Mouse (Mus musculus): ENCODE measurements around the gene Gm15517. TPM values are rescaled to one million over a fixed set of nuclear protein-coding genes. Genes with fewer than 3 reads are reported as not detected.
"Not testable (repeated sequence)": the region's sequence is repeated elsewhere in the genome, so short reads cannot be mapped to it uniquely, and the experiment has no call there.

The Gm15517 gene
- polyA plus RNA-seq (2014; fragmentation: Nextera tagmentation; extraction: Ambion mirVana) = not detected in 2 replicates

- no peak within 1 kb of the TSS for H3K4me2 ChIP-seq (replicated peaks; ENCODE audit: low read depth, low read length)
- no peak for ATAC-seq (ENCODE audit: insufficient number of reproducible peaks, insufficient read depth, low FRiP score, low read depth)
- no peaks in the 10 kb centered on the region for H3K9me3 ChIP-seq (ENCODE audit: control insufficient read depth, low read depth, low read length)
Measured at GRCm38 (mm10) chr7:44261147-44261546, at the start of gene Gm15517. TSS of gene Gm15517 (plus strand) at chr7:44261447.

DNA sequence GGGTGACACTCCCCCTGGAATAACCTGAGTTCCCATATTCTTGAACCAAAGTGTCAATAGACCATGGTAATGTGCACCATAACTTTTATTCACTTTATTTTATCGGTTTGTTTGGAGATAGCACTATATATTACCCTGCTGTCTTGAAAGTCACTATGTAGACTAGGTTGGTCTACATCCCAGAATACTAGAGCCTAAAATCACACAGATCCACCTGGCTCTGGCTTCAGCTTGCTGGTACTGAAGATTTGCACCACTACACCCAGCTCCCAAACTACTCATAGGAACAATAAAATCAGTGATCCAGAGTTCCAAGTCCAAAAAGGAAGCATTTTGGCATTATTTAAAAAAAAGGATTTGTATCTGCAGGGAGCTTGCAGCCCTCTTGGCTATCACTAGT lies 45.6 kb upstream of the Gm15517 start, which contains the start of gene Klk1b5:
Klk1b5 (plus strand) TSS at position 301 of the 400 bp plus-strand sequence.
- ATAC-seq (ENCODE audit: insufficient number of reproducible peaks, insufficient read depth, low FRiP score, low read depth) = no peak
- whole genome bisulfite sequencing = 77% methylated on average over 1 of the region's 1 CpGs
- no peak within 1 kb of the TSS for H3K4me3 ChIP-seq (ENCODE audit: low read depth, low read length)
- H3K27ac ChIP-seq (ENCODE audit: low read length) = no peak within 1 kb of the TSS
- no peaks in the 10 kb centered on the region for H3K36me3 ChIP-seq (ENCODE audit: control insufficient read depth, insufficient read depth, low read length)
- no peak within 1 kb of the TSS for H3K4me2 ChIP-seq (replicated peaks; ENCODE audit: low read depth, low read length)
- H3K27me3 ChIP-seq (ENCODE audit: control insufficient read depth, insufficient read depth, low read length) = no peaks in the 10 kb centered on the region
- H3K9me3 ChIP-seq (ENCODE audit: control insufficient read depth, low read depth, low read length) = no peaks in the 10 kb centered on the region
- no peaks in the 10 kb centered on the region for H3K4me1 ChIP-seq (ENCODE audit: control insufficient read depth, insufficient read depth, low read length)
- no peak within 1 kb of the TSS for H3K9ac ChIP-seq (replicated peaks; ENCODE audit: low read depth, low read length)

More at GRCm38 (mm10) chr7:44261147-44261546, at the start of gene Gm15517:
- Histone ChIP-seq H3K4me3 (ENCODE audit: low read depth, low read length) (no peak within 1 kb of the TSS), H3K36me3 (ENCODE audit: control insufficient read depth, insufficient read depth, low read length) (no peaks in the 10 kb centered on the region), H3K4me1 (ENCODE audit: control insufficient read depth, insufficient read depth, low read length) (0 out of 2 replicates have a peak, but pooled peaks cover 3% of the 10 kb centered on the region), H3K27me3 (ENCODE audit: control insufficient read depth, insufficient read depth, low read length) (0 out of 2 replicates have a peak, but pooled peaks cover 4% of the 10 kb centered on the region), H3K9ac (replicated peaks; ENCODE audit: low read depth, low read length) (no peak within 1 kb of the TSS), H3K27ac (ENCODE audit: low read length) (no peak within 1 kb of the TSS)
- 57% methylated on average over 5 of the region's 5 CpGs for WGBS

GRCm38 (mm10) chr7:44221601-44222000 lies 39.6 kb upstream of the Gm15517 start:
- 0 out of 2 replicates have a peak, but pooled peaks have one; percentile 6 for ATAC-seq (ENCODE audit: insufficient number of reproducible peaks, insufficient read depth, low FRiP score, low read depth)

GRCm38 (mm10) chr7:44222335-44222734 lies 38.9 kb upstream of the Gm15517 start:
- not testable (repeated sequence) for H3K27me3 ChIP-seq (ENCODE audit: control insufficient read depth, insufficient read depth, low read length); H3K9ac ChIP-seq (replicated peaks; ENCODE audit: low read depth, low read length); ATAC-seq (ENCODE audit: insufficient number of reproducible peaks, insufficient read depth, low FRiP score, low read depth); H3K4me3 ChIP-seq (ENCODE audit: low read depth, low read length); H3K4me1 ChIP-seq (ENCODE audit: control insufficient read depth, insufficient read depth, low read length); H3K4me2 ChIP-seq (replicated peaks; ENCODE audit: low read depth, low read length); H3K36me3 ChIP-seq (ENCODE audit: control insufficient read depth, insufficient read depth, low read length); H3K27ac ChIP-seq (ENCODE audit: low read length); H3K9me3 ChIP-seq (ENCODE audit: control insufficient read depth, low read depth, low read length)
- WGBS = 77% methylated on average over 6 of the region's 6 CpGs

More at GRCm38 (mm10) chr7:44221601-44222000, 39.6 kb upstream of the Gm15517 start:
- H3K4me3 ChIP-seq (ENCODE audit: low read depth, low read length); H3K27ac ChIP-seq (ENCODE audit: low read length); H3K9me3 ChIP-seq (ENCODE audit: control insufficient read depth, low read depth, low read length); H3K27me3 ChIP-seq (ENCODE audit: control insufficient read depth, insufficient read depth, low read length); H3K4me2 ChIP-seq (replicated peaks; ENCODE audit: low read depth, low read length); H3K36me3 ChIP-seq (ENCODE audit: control insufficient read depth, insufficient read depth, low read length); H3K4me1 ChIP-seq (ENCODE audit: control insufficient read depth, insufficient read depth, low read length); H3K9ac ChIP-seq (replicated peaks; ENCODE audit: low read depth, low read length): not testable (repeated sequence)
- 66% methylated on average over 8 of the region's 10 CpGs for WGBS

GRCm38 (mm10) chr7:44225076-44225475 lies 36.2 kb upstream of the Gm15517 start, which contains the start of gene Klk1:
TSS of gene Klk1 (plus strand) at chr7:44225360.
- ATAC-seq (ENCODE audit: insufficient number of reproducible peaks, insufficient read depth, low FRiP score, low read depth) = no peak
- Histone ChIP-seq H3K9ac (replicated peaks; ENCODE audit: low read depth, low read length) (no peak within 1 kb of the TSS), H3K4me1 (ENCODE audit: control insufficient read depth, insufficient read depth, low read length) (no peaks in the 10 kb centered on the region), H3K27me3 (ENCODE audit: control insufficient read depth, insufficient read depth, low read length) (no peaks in the 10 kb centered on the region), H3K4me3 (ENCODE audit: low read depth, low read length) (no peak within 1 kb of the TSS), H3K9me3 (ENCODE audit: control insufficient read depth, low read depth, low read length) (no peaks in the 10 kb centered on the region), H3K36me3 (ENCODE audit: control insufficient read depth, insufficient read depth, low read length) (no peaks in the 10 kb centered on the region), H3K27ac (ENCODE audit: low read length) (no peak within 1 kb of the TSS), H3K4me2 (replicated peaks; ENCODE audit: low read depth, low read length) (no peak within 1 kb of the TSS)
- 14% methylated on average over 1 of the region's 1 CpGs for WGBS

DNA sequence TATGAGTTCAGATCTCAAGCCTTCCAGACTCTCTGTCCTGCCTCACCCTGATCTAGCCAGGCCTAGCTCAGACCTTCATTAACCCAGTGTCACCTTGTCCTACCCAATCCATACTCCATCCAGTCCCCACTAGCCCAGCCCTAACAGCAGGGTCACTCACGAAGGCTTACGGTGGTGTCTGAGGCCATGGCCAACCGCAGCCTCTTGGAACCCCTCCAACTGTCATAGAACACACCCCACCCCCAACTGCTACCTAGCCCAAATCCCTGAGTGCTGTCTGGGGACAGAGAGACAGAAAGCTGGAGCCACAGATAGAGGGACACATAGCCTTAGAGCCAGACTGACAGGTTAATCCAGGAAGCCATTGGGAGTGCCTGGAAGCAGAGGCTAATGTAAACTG lies 25.3 kb upstream of the Gm15517 start, which contains the start of gene Gm36864:
Gm36864 (plus strand) TSS at position 269 of the 400 bp plus-strand sequence.
- no peaks in the 10 kb centered on the region for H3K9me3 ChIP-seq (ENCODE audit: control insufficient read depth, low read depth, low read length)
- H3K4me3 ChIP-seq (ENCODE audit: low read depth, low read length) = no peak within 1 kb of the TSS
- WGBS = 83% methylated on average over 3 of the region's 3 CpGs
- no peak for ATAC-seq (ENCODE audit: insufficient number of reproducible peaks, insufficient read depth, low FRiP score, low read depth)
- no peak within 1 kb of the TSS for H3K4me2 ChIP-seq (replicated peaks; ENCODE audit: low read depth, low read length)
- no peaks in the 10 kb centered on the region for H3K4me1 ChIP-seq (ENCODE audit: control insufficient read depth, insufficient read depth, low read length)
- H3K9ac ChIP-seq (replicated peaks; ENCODE audit: low read depth, low read length) = no peak within 1 kb of the TSS
- no peaks in the 10 kb centered on the region for H3K36me3 ChIP-seq (ENCODE audit: control insufficient read depth, insufficient read depth, low read length)
- H3K27ac ChIP-seq (ENCODE audit: low read length) = no peak within 1 kb of the TSS
- no peaks in the 10 kb centered on the region for H3K27me3 ChIP-seq (ENCODE audit: control insufficient read depth, insufficient read depth, low read length)

GRCm38 (mm10) chr7:44239913-44240312 lies 21.3 kb upstream of the Gm15517 start:
- no peak overlapping the region for H3K27ac ChIP-seq (ENCODE audit: low read length)
- H3K9ac ChIP-seq (replicated peaks; ENCODE audit: low read depth, low read length) = no peak overlapping the region
- H3K36me3 ChIP-seq (ENCODE audit: control insufficient read depth, insufficient read depth, low read length) = no peaks in the 10 kb centered on the region
- 46% methylated on average over 2 of the region's 2 CpGs for WGBS
- H3K4me2 ChIP-seq (replicated peaks; ENCODE audit: low read depth, low read length) = no peak overlapping the region
- ATAC-seq (ENCODE audit: insufficient number of reproducible peaks, insufficient read depth, low FRiP score, low read depth) = no peak
- H3K4me3 ChIP-seq (ENCODE audit: low read depth, low read length) = no peak overlapping the region
- no peaks in the 10 kb centered on the region for H3K27me3 ChIP-seq (ENCODE audit: control insufficient read depth, insufficient read depth, low read length)
- H3K9me3 ChIP-seq (ENCODE audit: control insufficient read depth, low read depth, low read length) = no peaks in the 10 kb centered on the region
- H3K4me1 ChIP-seq (ENCODE audit: control insufficient read depth, insufficient read depth, low read length) = no peaks in the 10 kb centered on the region

- ATAC-seq (ENCODE audit: insufficient number of reproducible peaks, insufficient read depth, low FRiP score, low read depth) = no peak
- WGBS = 29% methylated on average over 1 of the region's 1 CpGs
- Histone ChIP-seq H3K27ac (ENCODE audit: low read length) (no peak overlapping the region), H3K4me3 (ENCODE audit: low read depth, low read length) (no peak overlapping the region), H3K36me3 (ENCODE audit: control insufficient read depth, insufficient read depth, low read length) (no peaks in the 10 kb centered on the region), H3K9ac (replicated peaks; ENCODE audit: low read depth, low read length) (no peak overlapping the region), H3K27me3 (ENCODE audit: control insufficient read depth, insufficient read depth, low read length) (no peaks in the 10 kb centered on the region), H3K4me2 (replicated peaks; ENCODE audit: low read depth, low read length) (no peak overlapping the region), H3K9me3 (ENCODE audit: control insufficient read depth, low read depth, low read length) (no peaks in the 10 kb centered on the region), H3K4me1 (ENCODE audit: control insufficient read depth, insufficient read depth, low read length) (peaks cover 5% of the 10 kb centered on the region; the same call in 1 of the 2 replicates)
Measured at GRCm38 (mm10) chr7:44240712-44241111, 20.5 kb upstream of the Gm15517 start.

DNA sequence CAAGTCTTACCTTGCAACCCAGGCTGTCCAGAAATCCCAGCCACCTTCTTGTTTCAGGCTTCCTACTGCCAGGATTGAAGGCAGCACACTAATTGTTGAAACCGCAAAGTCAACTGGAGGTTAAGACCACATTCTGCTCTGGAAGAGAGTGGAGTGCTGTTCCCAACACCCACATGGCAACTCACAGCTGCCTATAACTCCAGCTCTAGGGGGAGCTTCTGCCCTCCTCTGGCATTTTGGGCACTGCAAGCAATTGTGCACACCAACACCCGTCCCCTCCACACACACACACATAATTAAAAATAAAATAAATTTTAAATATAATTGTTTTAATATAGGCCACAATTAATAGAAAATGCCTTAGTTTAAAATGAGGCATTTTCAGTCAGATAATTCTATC lies 20.1 kb upstream of the Gm15517 start:
- ATAC-seq (ENCODE audit: insufficient number of reproducible peaks, insufficient read depth, low FRiP score, low read depth) = no peak
- Histone ChIP-seq H3K4me3 (ENCODE audit: low read depth, low read length) (no peak overlapping the region), H3K9me3 (ENCODE audit: control insufficient read depth, low read depth, low read length) (no peaks in the 10 kb centered on the region), H3K4me1 (ENCODE audit: control insufficient read depth, insufficient read depth, low read length) (peaks cover 5% of the 10 kb centered on the region; the same call in 1 of the 2 replicates), H3K27me3 (ENCODE audit: control insufficient read depth, insufficient read depth, low read length) (no peaks in the 10 kb centered on the region), H3K36me3 (ENCODE audit: control insufficient read depth, insufficient read depth, low read length) (no peaks in the 10 kb centered on the region), H3K9ac (replicated peaks; ENCODE audit: low read depth, low read length) (no peak overlapping the region), H3K4me2 (replicated peaks; ENCODE audit: low read depth, low read length) (no peak overlapping the region), H3K27ac (ENCODE audit: low read length) (no peak overlapping the region)
- WGBS = 68% methylated on average over 2 of the region's 2 CpGs
